Mouse (Mus musculus) layer of hippocampus, adult 11-12 months (tissue): ENCODE measurements around the gene Olfr740.

Source experiments
- DNase-seq: peaks from one replicate; pipeline ENCODE4 v3.0.0; 2022; ENCODE audit warnings: low spot score

Gene Olfr740

GRCm38 (mm10) chr14:50445245-50445644 lies at the start of gene Olfr740:
Olfr740 (plus strand) TSS chr14:50445545.
- no peak for DNase-seq

GRCm38 (mm10) chr14:50407268-50407667 lies 38.1 kb upstream of the Olfr740 start, which contains the start of gene Olfr738:
Olfr738 (plus strand) TSS chr14:50407568.
- no peak for DNase-seq

GRCm38 (mm10) chr14:50418326-50418725 lies 27.0 kb upstream of the Olfr740 start, which contains the start of gene Olfr739:
Olfr739 (plus strand) TSS chr14:50418626.
- no peak for DNase-seq

- no peak for DNase-seq
Observed at GRCm38 (mm10) chr14:50472438-50472837, 27.1 kb downstream of the Olfr740 start, which contains the start of gene Olfr741. Olfr741 (plus strand) TSS chr14:50472738.

GRCm38 (mm10) chr14:50478406-50478805 lies 33.1 kb downstream of the Olfr740 start:
- DNase-seq: no peak

GRCm38 (mm10) chr14:50503300-50503699 lies 58.0 kb downstream of the Olfr740 start, which contains the start of gene Olfr742:
Olfr742 (plus strand) TSS chr14:50503600.
- no peak for DNase-seq
